Mouse (Mus musculus): ENCODE measurements around the gene Rasgef1a.

DNA sequence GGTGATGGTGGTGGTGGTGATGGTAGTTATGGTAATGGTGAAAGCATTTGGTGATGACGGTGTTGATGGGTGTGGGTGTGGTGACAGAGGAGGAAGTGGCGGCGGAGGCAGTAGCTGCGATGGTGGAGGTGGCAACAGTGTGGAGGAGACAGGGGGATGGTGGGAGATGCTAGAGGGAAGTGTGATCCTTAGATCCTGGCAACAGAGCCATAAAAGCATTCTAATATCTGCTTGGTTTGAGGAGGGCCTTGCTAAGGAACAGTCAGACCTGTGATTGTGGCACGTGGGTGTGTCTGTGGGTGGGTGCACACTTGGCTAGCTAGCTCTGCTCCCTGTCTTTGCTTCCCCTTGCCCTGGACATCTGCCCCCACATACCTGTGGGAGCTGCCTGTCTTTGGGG, 7.4 kb downstream of the Rasgef1a start:
- TF ChIP-seq ZC3H11A (IDR thresholded peaks at IDR 0.05; ENCODE audit: borderline replicate concordance, low read depth, low read length) (no peak), ZNF384 (IDR thresholded peaks at IDR 0.05; ENCODE audit: low read depth, low read length) (no peak)

All from ES-E14 (cell line).